ENCODE assay signal across 16 mouse cellular contexts in the genomic region with DNA sequence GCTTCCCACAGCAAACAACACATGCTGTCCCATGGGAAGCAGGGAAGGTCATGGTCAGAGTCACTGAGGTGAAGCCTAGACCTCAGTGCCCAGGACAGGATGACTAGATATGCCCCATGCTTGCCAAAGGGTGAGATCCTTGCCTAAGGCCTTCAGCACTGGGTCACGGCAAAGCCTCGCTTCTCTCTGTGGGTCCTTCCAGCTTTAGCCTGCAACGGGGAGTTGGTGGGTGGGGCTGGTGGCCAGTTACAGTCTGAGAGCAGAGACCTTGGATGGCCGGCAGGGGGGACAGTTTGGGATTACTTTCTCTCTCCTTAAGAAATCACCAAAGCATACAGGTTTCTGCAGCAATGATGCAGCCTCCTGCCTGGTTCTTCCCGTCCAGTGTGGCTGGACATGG. TPM values are rescaled to one million over a fixed set of nuclear protein-coding genes. Genes with fewer than 3 reads are reported as not detected.
"Had no signal": no experiment of that assay in that cellular context is flagged by ENCODE, and none has a peak within 500 bp of the region (broad histone marks: within the 10 kb centered on the region; RNA-seq: fewer than 3 reads in every experiment).

No protein-coding gene starts in this region.

- H3K9ac ChIP-seq: kidney, embryonic 15.5 days; limb, embryonic 15.5 days; liver, embryonic 12.5 days; lung, embryonic 15.5 days; neural tube, embryonic 15.5 days had no signal

- H3K4me2 ChIP-seq: kidney, embryonic 15.5 days; limb, embryonic 15.5 days; liver, embryonic 12.5 days; lung, embryonic 15.5 days; neural tube, embryonic 15.5 days had no signal

- H3K4me3 ChIP-seq: kidney, embryonic 15.5 days; limb, embryonic 15.5 days; liver, embryonic 12.5 days; lung, embryonic 15.5 days; midbrain, embryonic 10.5 days; myocyte; neural tube, embryonic 15.5 days had no signal

- DNase-seq: kidney, adult 2 months; layer of hippocampus, adult 9-11 months; layer of hippocampus, postnatal 36 days; lung, postnatal 36 days; midbrain, embryonic 14.5 days; right cerebral cortex, adult 18-20 months; right cerebral cortex, postnatal 25 days; thymus, postnatal 14 days had no signal

- H3K27me3 ChIP-seq: liver, embryonic 12.5 days; lung, embryonic 15.5 days; neural tube, embryonic 15.5 days had no signal

- ATAC-seq: intestine, embryonic 16.5 days; liver, embryonic 12.5 days had no signal

- H3K36me3 ChIP-seq: kidney, embryonic 15.5 days; limb, embryonic 15.5 days; liver, embryonic 12.5 days; lung, embryonic 15.5 days; midbrain, embryonic 10.5 days; neural tube, embryonic 15.5 days had no signal

- H3K9me3 ChIP-seq: kidney, embryonic 15.5 days; limb, embryonic 15.5 days; liver, embryonic 12.5 days; lung, embryonic 15.5 days; midbrain, embryonic 10.5 days; neural tube, embryonic 15.5 days had no signal

- H3K27ac ChIP-seq: kidney, embryonic 15.5 days; limb, embryonic 15.5 days; liver, embryonic 12.5 days; lung, embryonic 15.5 days; midbrain, embryonic 10.5 days; neural tube, embryonic 15.5 days had no signal

- H3K4me1 ChIP-seq: kidney, embryonic 15.5 days; liver, embryonic 12.5 days; midbrain, embryonic 10.5 days; neural tube, embryonic 15.5 days had no signal

RNA-seq across cellular contexts. Expression of a gene that starts 51.5 kb away (rescaled TPM):
- polyA plus RNA-seq: myocyte had no signal
